Mouse (Mus musculus): ENCODE results near the gene Dhx8. TPM values are rescaled to one million over a fixed set of nuclear protein-coding genes. Genes with fewer than 3 reads are reported as not detected.
A peak's percentile ranks its signal among the peaks of the same experiment; 100 is the strongest.

Dhx8 gene
- polyA plus RNA-seq, 1 experiment = 24.4 TPM

- Histone ChIP-seq H3K27ac (ENCODE audit: insufficient read depth, low read depth, low read length) (no peak overlapping the region), H3K4me1 (ENCODE audit: control insufficient read depth, insufficient read depth, low read length) (no peaks in the 10 kb centered on the region), H3K4me3 (ENCODE audit: insufficient read depth, low read length) (no peak overlapping the region)
- TF ChIP-seq CTCF (IDR thresholded peaks at IDR 0.05; ENCODE audit: low read depth, low read length) (peak; percentile 97), POLR2A (IDR thresholded peaks at IDR 0.05; ENCODE audit: borderline replicate concordance, low read depth, low read length) (no peak)
These were observed 80.5 kb downstream of the Dhx8 start for GRCm38 (mm10) chr11:101813259-101813658.

- TF ChIP-seq CTCF (IDR thresholded peaks at IDR 0.05; ENCODE audit: low read depth, low read length) = peak; percentile 97
- TF ChIP-seq POLR2A (IDR thresholded peaks at IDR 0.05; ENCODE audit: borderline replicate concordance, low read depth, low read length) = no peak
- Histone ChIP-seq H3K4me3 (ENCODE audit: insufficient read depth, low read length) (no peak overlapping the region), H3K4me1 (ENCODE audit: control insufficient read depth, insufficient read depth, low read length) (no peaks in the 10 kb centered on the region), H3K27ac (ENCODE audit: insufficient read depth, low read depth, low read length) (no peak overlapping the region)
These were observed 81.8 kb downstream of the Dhx8 start for GRCm38 (mm10) chr11:101814375-101815102.

GRCm38 (mm10) chr11:101815103-101816085 is 82.7 kb downstream of the Dhx8 start:
- TF ChIP-seq CTCF (IDR thresholded peaks at IDR 0.05; ENCODE audit: low read depth, low read length) (no peak), POLR2A (IDR thresholded peaks at IDR 0.05; ENCODE audit: borderline replicate concordance, low read depth, low read length) (no peak)
- Histone ChIP-seq H3K27ac (ENCODE audit: insufficient read depth, low read depth, low read length) (no peak overlapping the region), H3K4me3 (ENCODE audit: insufficient read depth, low read length) (no peak overlapping the region), H3K4me1 (ENCODE audit: control insufficient read depth, insufficient read depth, low read length) (no peaks in the 10 kb centered on the region)

Other genes starting within 250 kb of the Dhx8 start
- gene Brca1, start 181.0 kb upstream of the Dhx8 start, polyA plus RNA-seq (2012; ENCODE audit: insufficient read depth, insufficient read length, missing spikeins) = 7.9 and 8.2 TPM in 2 replicates
- 179 and 198 TPM in 2 replicates for gene Nbr1, start 180.8 kb upstream of the Dhx8 start, polyA plus RNA-seq (2012; ENCODE audit: insufficient read depth, insufficient read length, missing spikeins)
- gene Tmem106a, start 150.7 kb upstream of the Dhx8 start, polyA plus RNA-seq (2012; ENCODE audit: insufficient read depth, insufficient read length, missing spikeins) = 407 and 510 TPM in 2 replicates
- not detected in 2 replicates for gene Gm11634, start 133.7 kb upstream of the Dhx8 start, polyA plus RNA-seq (2012; ENCODE audit: insufficient read depth, insufficient read length, missing spikeins)
- gene Rdm1, start 105.7 kb upstream of the Dhx8 start, polyA plus RNA-seq (2012; ENCODE audit: insufficient read depth, insufficient read length, missing spikeins) = 21.2 and 22.1 TPM in 2 replicates
- gene Arl4d, start 67.4 kb upstream of the Dhx8 start, polyA plus RNA-seq (2012; ENCODE audit: insufficient read depth, insufficient read length, missing spikeins) = 0.80 and 1.9 TPM in 2 replicates
- 1.1 TPM in 1 of 2 replicates, not detected in the other for gene Etv4, start 52.5 kb downstream of the Dhx8 start, polyA plus RNA-seq (2012; ENCODE audit: insufficient read depth, insufficient read length, missing spikeins)
- not detected in 2 replicates for gene Meox1, start 161.5 kb downstream of the Dhx8 start, polyA plus RNA-seq (2012; ENCODE audit: insufficient read depth, insufficient read length, missing spikeins)
- not detected in 2 replicates for gene Sost, start 234.1 kb downstream of the Dhx8 start, polyA plus RNA-seq (2012; ENCODE audit: insufficient read depth, insufficient read length, missing spikeins)